Mouse (Mus musculus) lung, postnatal 0 days (tissue): Measurements from ENCODE around the gene Asic2. TPM values are rescaled to one million over a fixed set of nuclear protein-coding genes. Genes with fewer than 3 reads are reported as not detected.

Experiments used
- ATAC-seq: fragments of 200-750 bp; cut with Nextera tagmentation; 2 replicates; pipeline ENCODE4 v1.8.0; 2017; ENCODE audit warnings: moderate library complexity
- DNase-seq: peaks from one replicate; pipeline ENCODE4 v3.0.0-alpha.2; 2016; ENCODE audit warnings: low spot score
- H3K27ac ChIP-seq: fragments of 300-500 bp; sonication (generic); 2 replicates; pipeline ENCODE4 v1.5.1; 2014; ENCODE audit warnings: antibody characterized with exemption, mild to moderate bottlenecking, low read length, mixed read lengths
- H3K27me3 ChIP-seq: fragments of 300-500 bp; sonication (generic); replicated peaks from 2 replicates; pipeline ENCODE4 v1.6.1; 2014; ENCODE audit warnings: low read length, mixed read lengths; ENCODE audit not compliant: insufficient read depth
- H3K36me3 ChIP-seq: fragments of 300-500 bp; sonication (generic); 2 replicates; pipeline ENCODE4 v1.6.1; 2014; ENCODE audit warnings: low read length, mixed read lengths; ENCODE audit not compliant: insufficient read depth
- H3K4me1 ChIP-seq: fragments of 300-500 bp; sonication (generic); 2 replicates; pipeline ENCODE4 v1.6.1; 2014; ENCODE audit warnings: antibody characterized with exemption, low read depth, low read length, mixed read lengths; ENCODE audit not compliant: insufficient read depth
- H3K4me2 ChIP-seq: fragments of 300-500 bp; sonication (generic); replicated peaks from 2 replicates; pipeline ENCODE4 v1.6.1; 2014; ENCODE audit warnings: low read depth, mild to moderate bottlenecking, low read length, moderate library complexity, mixed read lengths
- H3K4me3 ChIP-seq: fragments of 300-500 bp; sonication (generic); 2 replicates; pipeline ENCODE4 v1.5.1; 2014; ENCODE audit warnings: low read depth, low read length
- H3K9ac ChIP-seq: fragments of 300-500 bp; sonication (generic); replicated peaks from 2 replicates; pipeline ENCODE4 v1.6.1; 2014; ENCODE audit warnings: low read depth, mild to moderate bottlenecking
- H3K9me3 ChIP-seq: fragments of 300-500 bp; sonication (generic); 2 replicates; pipeline ENCODE4 v1.6.1; 2016; ENCODE audit warnings: low read length, mixed read lengths
- CTCF ChIP-seq: IDR thresholded peaks from 2 replicates; pipeline ENCODE4 v1.5.1; 2016; ENCODE audit warnings: antibody characterized with exemption, mild to moderate bottlenecking
- EP300 ChIP-seq: IDR thresholded peaks from 2 replicates; pipeline ENCODE4 v1.6.1; 2016; ENCODE audit warnings: antibody characterized with exemption, mild to moderate bottlenecking, control low read depth
- whole genome bisulfite sequencing: fragments of 180-500 bp; shearing (Covaris S2); extraction: QIAGEN DNeasy Blood & Tissue Kit; methylation state at CpG from one replicate; pipeline ENCODE4 v1.1.7; 2014; 5-methylcytosine and 5-hydroxymethylcytosine counted together
- polyA plus RNA-seq: library from polyadenylated mRNA; unstranded; fragments of >200 nt; fragmentation: Nextera tagmentation; extraction: Ambion mirVana; gene quantifications from 2 replicates; pipeline ENCODE4 v1.2.1, GENCODE M21; 2015

The Asic2 gene
- polyA plus RNA-seq, 1 experiment from 2014 or later = 0.06 TPM

DNA sequence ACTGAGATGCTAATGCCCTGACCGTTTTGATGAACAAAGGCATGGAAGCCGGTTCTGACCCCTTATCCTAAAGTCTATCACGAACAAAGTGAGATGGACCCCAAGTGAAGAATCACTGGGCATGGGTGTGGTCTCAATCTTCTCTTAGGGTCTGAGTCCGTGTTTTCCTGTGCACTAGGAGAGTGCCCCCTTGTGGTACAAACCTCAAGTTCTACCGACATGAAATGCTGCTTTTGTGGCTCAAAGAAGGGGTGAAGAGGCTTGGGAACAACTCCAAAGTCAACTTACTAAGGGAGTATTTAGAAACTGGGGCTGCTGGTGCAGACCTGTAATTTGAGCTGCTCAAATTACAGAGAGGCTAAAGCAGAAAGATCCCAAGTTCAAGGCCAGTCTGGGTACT lies 1116.4 kb downstream of the Asic2 start:
- Histone ChIP-seq H3K4me3 (no peak overlapping the region), H3K9me3 (no peaks in the 10 kb centered on the region), H3K4me2 (no peak overlapping the region), H3K36me3 (no peaks in the 10 kb centered on the region), H3K27ac (no peak overlapping the region), H3K4me1 (no peaks in the 10 kb centered on the region), H3K27me3 (no peaks in the 10 kb centered on the region), H3K9ac (no peak overlapping the region)
- ATAC-seq = no peak
- peak; percentile 73 for TF ChIP-seq CTCF
- TF ChIP-seq EP300 = no peak
- DNase-seq = peak; percentile 56
- WGBS = 34% methylated on average over 5 of the region's 5 CpGs

- Histone ChIP-seq H3K27ac (no peak overlapping the region), H3K4me1 (no peaks in the 10 kb centered on the region), H3K4me3 (no peak overlapping the region), H3K9ac (no peak overlapping the region), H3K36me3 (no peaks in the 10 kb centered on the region), H3K4me2 (no peak overlapping the region), H3K27me3 (no peaks in the 10 kb centered on the region), H3K9me3 (no peaks in the 10 kb centered on the region)
- 58% methylated on average over 5 of the region's 5 CpGs for WGBS
- ATAC-seq (no peak), DNase-seq (no peak)
- no peak for TF ChIP-seq CTCF
- no peak for TF ChIP-seq EP300
Measured at GRCm38 (mm10) chr11:80848131-80848530, 1120.1 kb downstream of the Asic2 start.

DNA sequence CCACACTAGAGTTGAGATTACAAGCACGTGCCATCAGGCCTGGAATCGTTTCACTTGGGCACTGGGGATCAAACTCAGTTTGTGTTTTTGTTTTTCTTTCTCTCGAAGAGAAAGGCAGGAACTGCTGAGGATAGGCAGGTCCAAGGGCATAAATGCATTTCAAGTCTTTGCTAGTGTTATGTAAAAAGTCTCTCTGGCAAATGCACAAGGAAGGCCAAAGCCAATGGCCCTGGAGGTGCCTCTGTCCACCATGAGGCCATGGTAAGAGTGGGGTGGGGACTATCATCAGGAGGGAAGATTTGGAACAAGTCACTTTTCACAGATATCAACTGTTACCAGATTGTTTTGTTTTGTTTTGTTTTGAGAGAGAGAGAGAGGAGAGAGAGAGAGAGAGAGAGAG lies 1122.1 kb downstream of the Asic2 start:
- Histone ChIP-seq H3K36me3 (no peaks in the 10 kb centered on the region), H3K27ac (no peak overlapping the region), H3K9me3 (no peaks in the 10 kb centered on the region), H3K4me3 (no peak overlapping the region), H3K4me1 (no peaks in the 10 kb centered on the region), H3K27me3 (no peaks in the 10 kb centered on the region), H3K4me2 (no peak overlapping the region), H3K9ac (no peak overlapping the region)
- ATAC-seq = no peak
- no peak for DNase-seq
- no peak for TF ChIP-seq CTCF
- 14% methylated on average over 3 of the region's 3 CpGs for WGBS

DNA sequence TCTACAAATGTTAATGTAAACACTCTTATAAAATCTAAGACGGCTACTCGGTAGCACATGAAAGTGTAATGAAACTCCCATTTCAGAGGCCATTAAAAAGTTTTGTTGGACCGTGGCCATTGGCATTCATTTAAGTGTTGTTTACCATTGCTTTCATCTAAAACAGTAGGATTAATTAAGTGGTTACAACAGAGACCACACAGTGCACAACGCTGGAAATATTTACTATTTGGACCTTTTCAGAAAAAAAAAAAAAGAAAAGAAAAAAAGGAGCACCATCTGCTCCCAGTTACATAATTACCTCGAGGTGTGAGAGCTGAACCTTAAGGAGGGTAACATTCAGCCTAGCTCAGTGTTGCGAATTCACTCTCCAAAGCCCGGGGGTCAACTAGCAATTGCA lies 1122.8 kb downstream of the Asic2 start:
- 25% methylated on average over 7 of the region's 7 CpGs for WGBS
- Histone ChIP-seq H3K27me3 (no peaks in the 10 kb centered on the region), H3K4me3 (no peak overlapping the region), H3K36me3 (no peaks in the 10 kb centered on the region), H3K4me2 (no peak overlapping the region), H3K27ac (no peak overlapping the region), H3K4me1 (no peaks in the 10 kb centered on the region), H3K9me3 (no peaks in the 10 kb centered on the region), H3K9ac (no peak overlapping the region)
- TF ChIP-seq CTCF = no peak
- TF ChIP-seq EP300 = no peak
- DNase-seq = peak; percentile 61
- ATAC-seq = peak; percentile 53

DNA sequence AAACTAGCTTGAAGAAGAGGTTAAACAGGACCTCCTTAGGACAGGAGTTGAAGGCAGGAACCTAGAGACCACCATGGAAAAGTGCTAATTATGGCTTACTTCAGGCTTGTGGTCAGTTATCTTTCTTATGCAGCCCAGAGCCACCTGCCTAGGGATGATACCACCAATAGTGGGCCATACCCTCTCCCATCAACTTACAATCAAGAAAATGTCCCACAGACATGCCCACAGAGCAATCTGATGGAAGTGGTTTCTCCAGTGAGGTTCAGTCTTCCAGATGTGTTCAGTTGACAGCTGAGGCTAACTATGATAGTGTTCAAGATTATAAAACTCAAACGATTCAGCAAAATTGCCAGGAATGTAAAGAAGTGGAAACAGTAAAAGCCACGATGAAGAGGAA lies 1124.8 kb downstream of the Asic2 start:
- Histone ChIP-seq H3K27ac (no peak overlapping the region), H3K4me1 (no peaks in the 10 kb centered on the region), H3K9me3 (no peaks in the 10 kb centered on the region), H3K4me3 (no peak overlapping the region), H3K4me2 (no peak overlapping the region), H3K36me3 (no peaks in the 10 kb centered on the region), H3K9ac (no peak overlapping the region), H3K27me3 (no peaks in the 10 kb centered on the region)
- DNase-seq (no peak), ATAC-seq (no peak)
- WGBS = 62% methylated on average over 2 of the region's 2 CpGs
- TF ChIP-seq CTCF (no peak), EP300 (no peak)

GRCm38 (mm10) chr11:80838724-80839123 lies 1129.5 kb downstream of the Asic2 start:
- DNase-seq (no peak), ATAC-seq (no peak)
- no peaks in the 10 kb centered on the region for H3K4me1 ChIP-seq
- no peak overlapping the region for H3K4me2 ChIP-seq
- WGBS = 73% methylated on average over 1 of the region's 1 CpGs
- H3K9ac ChIP-seq = no peak overlapping the region
- H3K27me3 ChIP-seq = no peaks in the 10 kb centered on the region
- no peaks in the 10 kb centered on the region for H3K9me3 ChIP-seq
- no peak overlapping the region for H3K27ac ChIP-seq
- no peaks in the 10 kb centered on the region for H3K36me3 ChIP-seq
- no peak overlapping the region for H3K4me3 ChIP-seq
- TF ChIP-seq EP300 = no peak
- TF ChIP-seq CTCF = 0 out of 2 replicates have a peak, but pooled peaks have one; percentile 30

DNA sequence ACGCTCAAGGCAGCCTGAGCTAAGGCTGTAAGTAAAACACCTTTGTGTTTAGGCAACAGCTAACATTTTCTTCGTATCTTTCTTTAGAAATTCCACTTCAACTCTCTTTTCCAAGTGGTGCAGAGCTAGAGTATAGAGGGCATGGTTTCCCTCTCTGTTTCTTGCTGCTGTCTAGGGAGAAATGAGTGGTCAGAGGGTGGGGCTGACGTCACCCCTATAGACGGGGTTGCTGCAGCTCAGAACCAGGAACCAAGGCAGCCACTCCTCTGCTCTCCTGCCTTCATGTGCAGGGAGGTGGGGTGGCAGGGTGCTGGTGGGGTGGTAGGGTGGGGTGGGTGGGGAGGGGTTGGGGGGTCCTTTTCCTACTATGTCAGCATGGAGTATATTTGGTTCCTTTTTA lies 1132.4 kb downstream of the Asic2 start:
- Histone ChIP-seq H3K4me2 (no peak overlapping the region), H3K27me3 (no peaks in the 10 kb centered on the region), H3K9me3 (no peaks in the 10 kb centered on the region), H3K4me1 (no peaks in the 10 kb centered on the region), H3K9ac (no peak overlapping the region), H3K27ac (no peak overlapping the region), H3K36me3 (no peaks in the 10 kb centered on the region), H3K4me3 (no peak overlapping the region)
- DNase-seq (peak; percentile 47), ATAC-seq (peak; percentile 84)
- no peak for TF ChIP-seq CTCF
- no peak for TF ChIP-seq EP300
- 44% methylated on average over 4 of the region's 4 CpGs for WGBS
